Mouse (Mus musculus): ENCODE measurements around the gene Ubxn6. TPM values are rescaled to one million over a fixed set of nuclear protein-coding genes. Genes with fewer than 3 reads are reported as not detected.

Ubxn6 gene
- polyA plus RNA-seq, 1 experiment from 2014 or later: 62.4 TPM

DNA sequence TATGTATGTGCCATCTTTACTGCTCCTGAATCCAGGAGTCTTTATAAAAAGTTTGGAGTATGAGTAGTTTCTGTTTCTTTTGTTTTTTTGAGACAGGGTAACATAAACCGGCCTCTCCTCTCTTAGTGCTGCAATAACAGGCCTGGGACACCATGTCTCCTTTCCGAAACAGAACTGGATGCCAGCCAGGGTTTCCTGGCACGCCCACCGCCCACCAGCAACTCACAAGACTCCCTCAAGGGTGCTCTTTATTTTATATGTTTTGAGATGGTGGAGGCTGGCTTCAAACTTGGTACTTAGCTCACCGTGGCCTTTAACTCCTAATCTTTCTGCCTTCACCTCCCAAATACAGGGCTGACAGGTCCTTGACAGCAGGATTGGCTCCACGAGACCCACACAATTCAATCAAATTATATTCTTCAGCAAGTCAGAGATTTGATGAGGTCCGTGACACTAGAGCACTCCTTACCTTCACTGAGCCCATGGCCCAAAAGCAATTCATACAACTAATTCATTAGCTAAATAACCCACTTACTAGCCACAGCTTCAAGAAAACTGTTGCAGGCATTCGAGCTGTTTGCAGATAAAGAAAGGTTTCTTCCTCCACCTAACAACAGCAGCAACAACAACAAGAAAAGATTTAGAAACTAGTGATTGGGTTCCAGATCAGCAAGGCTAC lies 36.1 kb downstream of the Ubxn6 start:
- Histone ChIP-seq H3K27me3 (no peaks in the 10 kb centered on the region), H3K4me3 (no peak overlapping the region), H3K4me2 (replicated peaks) (no peak overlapping the region)

DNA sequence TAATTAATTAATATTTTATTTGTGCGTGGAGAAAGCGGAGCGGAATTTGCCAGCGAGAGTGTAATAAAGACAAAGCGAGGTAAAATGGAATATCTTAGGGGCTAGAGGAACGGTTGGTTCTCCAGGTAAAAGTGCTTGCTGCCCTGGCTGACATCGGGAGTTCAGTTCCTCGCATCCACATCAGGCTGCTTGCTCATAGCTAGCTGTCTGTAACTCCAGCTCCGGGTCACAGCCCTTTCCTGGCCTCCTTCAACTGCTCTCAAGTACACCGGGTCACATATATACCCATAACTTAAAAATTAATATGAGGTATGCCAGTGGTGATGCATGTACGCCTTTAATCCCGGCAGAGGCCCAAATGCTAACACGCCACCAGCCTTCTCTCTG lies 37.9 kb downstream of the Ubxn6 start:
- Histone ChIP-seq H3K36me3 (peaks cover 14% of the 10 kb centered on the region), H3K4me1 (peaks cover 37% of the 10 kb centered on the region), H3K9me3 (replicated peaks) (no peaks in the 10 kb centered on the region), H3K4me2 (replicated peaks) (peak overlapping the region; percentile 35), H3K27ac (no peak overlapping the region; the same call in 1 of the 2 replicates), H3K9ac (0 out of 2 replicates have a peak overlapping the region, but pooled peaks have one; percentile 28), H3K27me3 (no peaks in the 10 kb centered on the region), H3K4me3 (peak overlapping the region; percentile 57; the same call in 1 of the 2 replicates)
- peak; percentile 41 for ATAC-seq (ENCODE audit: low FRiP score)
- 40% methylated on average over 13 of the region's 13 CpGs for WGBS

More for the DNA sequence above, 36.1 kb downstream of the Ubxn6 start:
- no peak overlapping the region for H3K27ac ChIP-seq
- H3K4me1 ChIP-seq: peaks cover 31% of the 10 kb centered on the region
- 86% methylated on average over 8 of the region's 8 CpGs for WGBS
- no peak for ATAC-seq (ENCODE audit: low FRiP score)
- H3K36me3 ChIP-seq: peaks cover 12% of the 10 kb centered on the region
- no peaks in the 10 kb centered on the region for H3K9me3 ChIP-seq (replicated peaks)
- H3K9ac ChIP-seq: no peak overlapping the region

DNA sequence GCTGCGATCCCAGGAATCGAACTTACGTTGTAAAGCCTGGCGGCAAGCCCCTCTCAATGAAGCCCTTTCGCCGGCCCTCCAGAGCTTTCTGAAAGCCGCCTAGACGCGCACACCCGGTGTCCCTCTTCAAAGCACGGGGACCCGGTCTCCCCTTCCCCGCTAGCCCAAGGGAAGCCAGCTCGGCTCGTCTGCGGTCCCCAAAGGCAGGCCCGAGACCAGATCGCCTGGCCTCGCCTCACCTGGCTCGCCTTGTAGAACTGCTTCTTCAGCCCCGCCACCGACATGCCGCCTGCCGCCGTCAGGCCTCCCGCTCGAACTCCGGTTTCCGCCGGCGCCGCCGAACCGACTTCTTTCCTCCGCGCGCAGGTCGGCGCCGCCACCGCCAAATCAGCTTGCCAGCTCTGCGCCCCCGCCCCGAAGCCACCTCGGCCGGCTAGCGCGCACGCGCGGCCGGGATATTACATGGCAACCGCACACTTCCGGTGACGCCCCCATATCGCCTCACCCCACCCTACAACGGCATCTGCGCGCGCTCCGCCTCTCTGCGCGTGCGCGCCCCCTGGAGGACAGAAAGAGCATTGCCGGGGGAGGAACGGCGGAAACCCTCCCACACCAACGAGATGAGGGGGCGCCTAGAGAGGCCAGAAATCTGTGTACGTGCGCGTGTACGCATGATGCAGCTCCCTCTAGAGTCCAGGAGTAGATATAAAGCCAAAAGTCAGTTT lies 38.5 kb downstream of the Ubxn6 start, which contains the start of gene Sh3gl1:
TSS of gene Sh3gl1 (minus strand) at position 460 of the 725 bp plus-strand sequence.
- under 1% methylated on average over 73 of the region's 74 CpGs for WGBS
- H3K27ac ChIP-seq: peak within 1 kb of the TSS; percentile 87

DNA sequence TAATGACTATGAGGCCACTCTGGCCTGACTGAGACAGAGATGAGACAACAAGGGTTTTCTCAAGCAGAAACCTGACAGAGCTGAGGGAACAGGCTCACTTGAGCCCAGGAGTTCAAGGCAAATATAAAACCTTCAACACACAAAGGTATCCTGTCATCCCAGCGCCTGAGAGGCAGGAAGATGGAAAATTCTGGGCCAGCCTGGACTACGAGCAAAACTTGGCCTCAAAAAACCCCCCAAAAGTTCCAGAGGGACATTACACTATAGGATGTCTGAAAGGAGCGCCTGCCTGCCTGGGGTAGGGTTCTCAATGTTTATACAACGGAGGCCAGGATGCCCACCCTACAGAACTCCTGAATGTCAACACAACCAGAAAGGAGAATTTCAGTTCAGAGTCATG lies 39.6 kb downstream of the Ubxn6 start:
- H3K4me3 ChIP-seq: peak overlapping the region; percentile 57
- H3K36me3 ChIP-seq: peaks cover 19% of the 10 kb centered on the region
- no peak for ATAC-seq (ENCODE audit: low FRiP score)
- H3K9ac ChIP-seq: peak overlapping the region; percentile 77
- peak overlapping the region; percentile 64 for H3K4me2 ChIP-seq (replicated peaks)
- peaks cover 24% of the 10 kb centered on the region for H3K4me1 ChIP-seq
- no peaks in the 10 kb centered on the region for H3K9me3 ChIP-seq (replicated peaks)
- WGBS: 87% methylated on average over 4 of the region's 4 CpGs
- no peaks in the 10 kb centered on the region for H3K27me3 ChIP-seq
- H3K27ac ChIP-seq: 0 out of 2 replicates have a peak overlapping the region, but pooled peaks have one; percentile 18

More for the DNA sequence above, 38.5 kb downstream of the Ubxn6 start, which contains the start of gene Sh3gl1:
- Histone ChIP-seq H3K27me3 (no peaks in the 10 kb centered on the region), H3K9me3 (replicated peaks) (no peaks in the 10 kb centered on the region), H3K4me2 (replicated peaks) (peak within 1 kb of the TSS; percentile 64), H3K4me3 (peak within 1 kb of the TSS; percentile 57), H3K9ac (peak within 1 kb of the TSS; percentile 77), H3K36me3 (peaks cover 14% of the 10 kb centered on the region), H3K4me1 (peaks cover 33% of the 10 kb centered on the region)
- ATAC-seq (ENCODE audit: low FRiP score): peak; percentile 92

DNA sequence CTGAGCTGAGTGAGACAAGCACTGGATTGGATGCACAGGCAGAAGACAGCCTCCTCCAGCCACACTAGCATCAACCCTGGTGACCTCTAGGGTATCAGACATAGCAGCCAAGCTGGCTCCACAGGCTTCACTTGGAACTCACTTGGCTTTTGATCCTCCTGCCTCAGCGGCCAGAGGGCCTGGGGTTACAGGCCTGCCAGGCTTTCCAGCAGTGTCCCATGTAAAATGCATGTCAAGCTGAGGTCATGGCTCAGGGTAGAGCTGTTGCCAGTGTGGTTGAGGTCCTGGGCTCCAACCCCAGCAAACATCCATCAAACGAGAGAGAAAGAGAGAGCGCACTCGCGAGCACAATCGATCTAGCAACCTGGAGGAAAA lies 40.1 kb downstream of the Ubxn6 start:
- Histone ChIP-seq H3K36me3 (peaks cover 23% of the 10 kb centered on the region), H3K27ac (no peak overlapping the region), H3K9ac (peak overlapping the region; percentile 77), H3K27me3 (no peaks in the 10 kb centered on the region), H3K4me1 (peaks cover 24% of the 10 kb centered on the region), H3K4me3 (peak overlapping the region; percentile 57), H3K4me2 (replicated peaks) (peak overlapping the region; percentile 64; the same call in 1 of the 2 replicates), H3K9me3 (replicated peaks) (no peaks in the 10 kb centered on the region)
- ATAC-seq (ENCODE audit: low FRiP score): no peak
- 89% methylated on average over 6 of the region's 6 CpGs for WGBS

DNA sequence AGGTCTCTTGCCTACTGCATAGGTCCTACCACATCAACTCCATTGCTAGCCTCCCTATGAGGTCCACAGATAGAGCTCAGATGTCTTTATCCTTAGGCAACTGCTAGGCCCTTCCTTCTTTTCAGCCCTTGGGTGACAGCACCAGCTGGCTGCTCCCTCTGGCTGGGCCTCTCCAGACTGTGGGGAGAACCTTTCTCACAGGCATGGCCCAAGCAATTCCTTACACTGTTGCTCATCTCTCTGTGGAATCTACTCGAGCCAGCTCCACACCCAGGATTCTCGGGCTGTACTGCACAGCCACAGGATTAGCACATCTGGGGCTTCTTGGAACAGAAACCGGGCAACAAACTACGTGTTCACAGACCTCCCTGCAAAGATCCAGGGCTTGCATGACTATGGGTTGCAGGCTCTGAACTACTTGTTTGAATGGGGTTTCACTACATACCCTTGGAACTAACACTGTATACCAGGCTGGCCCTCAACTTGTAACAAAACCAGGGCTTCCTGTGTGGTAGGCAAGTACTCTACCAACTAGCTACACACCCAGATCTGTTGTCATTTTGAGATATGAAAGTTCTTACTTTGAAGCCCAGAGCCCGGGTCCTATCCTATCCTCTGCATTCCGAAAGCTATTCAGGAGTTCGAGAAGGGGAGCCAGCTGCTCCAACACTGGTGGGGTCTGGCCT lies 40.6 kb downstream of the Ubxn6 start:
- ATAC-seq (ENCODE audit: low FRiP score): no peak
- Histone ChIP-seq H3K4me3 (0 out of 2 replicates have a peak overlapping the region, but pooled peaks have one; percentile 57), H3K27me3 (no peaks in the 10 kb centered on the region), H3K9me3 (replicated peaks) (no peaks in the 10 kb centered on the region), H3K4me1 (peaks cover 24% of the 10 kb centered on the region), H3K36me3 (peaks cover 26% of the 10 kb centered on the region), H3K9ac (peak overlapping the region; percentile 77; the same call in 1 of the 2 replicates), H3K4me2 (replicated peaks) (peak overlapping the region; percentile 64; the same call in 1 of the 2 replicates), H3K27ac (no peak overlapping the region)
- WGBS: 94% methylated on average over 7 of the region's 7 CpGs

DNA sequence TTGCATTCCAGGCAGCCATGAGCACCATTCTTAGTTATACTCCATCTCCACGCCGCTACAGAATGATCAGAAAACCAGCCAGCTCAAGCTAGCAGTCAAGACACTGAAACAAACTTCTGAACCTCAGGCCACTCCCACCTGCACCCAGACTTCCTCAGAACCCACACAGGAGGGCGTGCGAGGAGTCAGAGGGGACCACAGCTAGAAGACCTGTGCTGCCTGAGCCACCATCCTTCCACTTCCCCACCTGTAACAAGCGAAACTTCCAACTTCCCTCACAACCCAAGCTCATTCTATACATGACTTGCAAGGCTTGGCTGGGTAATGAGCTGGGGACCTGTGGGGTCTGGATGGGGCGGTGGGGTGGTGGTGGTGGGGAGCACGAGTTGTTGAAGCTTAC lies 42.0 kb downstream of the Ubxn6 start:
- H3K4me3 ChIP-seq: no peak overlapping the region
- no peak overlapping the region for H3K4me2 ChIP-seq (replicated peaks)
- H3K9me3 ChIP-seq (replicated peaks): no peaks in the 10 kb centered on the region
- H3K36me3 ChIP-seq: peaks cover 36% of the 10 kb centered on the region
- H3K9ac ChIP-seq: no peak overlapping the region
- 77% methylated on average over 7 of the region's 7 CpGs for WGBS
- no peak for ATAC-seq (ENCODE audit: low FRiP score)
- H3K27ac ChIP-seq: no peak overlapping the region
- peaks cover 24% of the 10 kb centered on the region for H3K4me1 ChIP-seq
- no peaks in the 10 kb centered on the region for H3K27me3 ChIP-seq

DNA sequence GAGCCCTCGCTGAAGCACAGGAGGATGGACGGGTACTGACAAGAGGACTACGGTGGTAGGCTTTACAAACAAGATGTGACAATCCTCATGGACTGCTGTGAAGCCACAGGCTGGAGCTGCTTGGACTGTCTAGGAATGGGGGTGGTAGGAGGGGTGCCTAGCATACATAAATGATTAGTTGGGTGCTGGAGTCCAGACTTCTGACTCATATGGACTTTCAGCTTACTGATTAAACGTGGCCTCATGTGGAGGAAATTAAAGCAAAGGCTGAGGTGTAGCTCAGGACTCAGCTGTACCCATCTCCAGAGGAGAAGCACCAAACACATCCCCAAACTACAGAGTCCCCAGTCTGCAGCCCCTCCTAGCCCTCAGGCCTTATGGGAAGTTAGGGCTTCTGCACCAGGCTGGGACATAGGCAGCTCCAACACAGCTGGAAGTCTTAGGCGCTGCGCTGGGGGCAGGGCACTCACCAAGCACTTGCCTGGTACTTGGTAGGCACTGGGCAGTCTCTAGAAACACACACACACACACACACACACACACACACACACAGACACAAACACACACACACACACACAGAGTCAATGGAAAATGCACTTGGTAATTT lies 42.6 kb downstream of the Ubxn6 start:
- peaks cover 41% of the 10 kb centered on the region for H3K36me3 ChIP-seq
- no peak for ATAC-seq (ENCODE audit: low FRiP score)
- H3K4me1 ChIP-seq: peaks cover 24% of the 10 kb centered on the region
- H3K27me3 ChIP-seq: no peaks in the 10 kb centered on the region
- H3K9ac ChIP-seq: no peak overlapping the region
- WGBS: 71% methylated on average over 6 of the region's 6 CpGs
- H3K4me2 ChIP-seq (replicated peaks): no peak overlapping the region
- H3K27ac ChIP-seq: no peak overlapping the region
- no peak overlapping the region for H3K4me3 ChIP-seq
- H3K9me3 ChIP-seq (replicated peaks): no peaks in the 10 kb centered on the region

DNA sequence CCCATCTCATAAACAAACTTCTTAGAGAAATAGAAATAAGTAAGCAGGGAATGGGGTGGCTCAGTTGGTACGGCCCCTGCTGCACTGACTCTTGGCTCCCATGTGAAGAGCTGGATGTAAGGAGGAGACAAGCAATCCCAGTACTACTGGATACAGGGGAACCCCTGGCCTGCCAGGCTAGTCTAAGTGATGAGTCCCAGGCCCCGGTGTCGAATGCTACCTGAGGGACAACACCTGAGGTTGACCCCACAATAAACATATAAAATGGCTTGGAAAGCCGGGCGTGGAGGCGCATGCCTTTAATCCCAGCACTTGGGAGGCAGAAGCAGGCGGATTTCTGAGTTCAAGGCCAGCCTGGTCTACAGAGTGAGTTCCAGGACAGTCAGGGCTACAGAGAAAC lies 43.4 kb downstream of the Ubxn6 start:
- Histone ChIP-seq H3K9me3 (replicated peaks) (no peaks in the 10 kb centered on the region), H3K4me1 (peaks cover 22% of the 10 kb centered on the region), H3K4me3 (no peak overlapping the region), H3K27ac (no peak overlapping the region), H3K4me2 (replicated peaks) (no peak overlapping the region), H3K9ac (no peak overlapping the region), H3K36me3 (peaks cover 42% of the 10 kb centered on the region), H3K27me3 (no peaks in the 10 kb centered on the region)
- 89% methylated on average over 7 of the region's 7 CpGs for WGBS
- no peak for ATAC-seq (ENCODE audit: low FRiP score)

DNA sequence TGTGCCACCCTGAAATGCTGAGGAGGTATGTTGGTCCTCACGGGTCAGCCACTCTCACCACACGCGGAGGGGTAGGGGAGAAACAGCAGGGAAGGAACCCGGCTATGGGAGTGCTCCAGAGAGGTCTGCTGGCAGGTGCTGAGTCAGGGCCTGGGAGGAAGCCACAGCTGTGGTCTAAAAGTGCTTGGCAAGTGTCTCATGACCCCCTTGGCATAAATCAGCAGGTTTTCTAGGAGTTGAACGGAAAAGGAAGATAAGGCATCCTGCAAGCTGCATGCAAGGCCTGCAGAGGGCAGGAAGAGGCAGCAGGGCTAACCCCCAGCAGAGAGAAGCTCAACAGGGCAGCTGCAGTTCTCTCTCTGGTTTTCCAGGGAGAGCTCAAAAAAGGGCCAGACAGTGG lies 43.9 kb downstream of the Ubxn6 start:
- WGBS: 64% methylated on average over 5 of the region's 5 CpGs
- Histone ChIP-seq H3K9me3 (replicated peaks) (no peaks in the 10 kb centered on the region), H3K36me3 (peaks cover 42% of the 10 kb centered on the region), H3K27me3 (no peaks in the 10 kb centered on the region), H3K4me3 (no peak overlapping the region), H3K9ac (no peak overlapping the region), H3K27ac (no peak overlapping the region), H3K4me2 (replicated peaks) (no peak overlapping the region), H3K4me1 (peaks cover 22% of the 10 kb centered on the region)
- ATAC-seq (ENCODE audit: low FRiP score): no peak

DNA sequence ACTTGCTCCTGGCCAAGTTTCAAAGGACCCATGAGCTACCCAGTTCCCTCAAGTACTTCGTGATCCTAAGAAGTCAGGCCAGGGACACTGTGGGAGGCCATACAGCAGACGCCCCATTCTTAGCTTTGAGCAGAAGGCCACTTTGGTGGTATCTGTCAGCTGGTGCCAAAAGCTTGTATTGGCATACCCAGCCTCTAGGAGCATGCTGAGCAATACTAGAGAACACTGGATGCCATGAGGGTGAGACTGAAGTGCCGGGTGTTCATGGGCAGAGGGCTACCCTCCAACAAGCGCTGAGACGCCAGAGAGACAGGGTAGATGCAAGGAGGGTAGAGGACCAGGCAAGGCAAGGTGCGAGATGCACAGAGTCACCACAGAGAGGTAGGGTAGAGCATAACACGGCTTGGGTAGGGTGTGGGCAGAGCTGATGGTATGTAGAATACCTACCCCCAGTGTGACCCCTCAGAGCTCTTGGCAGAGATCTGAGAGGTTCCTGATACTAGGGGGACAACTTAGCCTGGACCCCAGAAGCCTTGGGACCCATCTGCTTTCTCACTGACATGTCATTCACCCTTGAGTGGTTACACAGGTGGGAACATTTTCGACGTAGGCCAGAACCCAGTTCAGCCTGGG lies 44.5 kb downstream of the Ubxn6 start:
- Histone ChIP-seq H3K9me3 (replicated peaks) (no peaks in the 10 kb centered on the region), H3K4me1 (peaks cover 18% of the 10 kb centered on the region), H3K4me2 (replicated peaks) (no peak overlapping the region), H3K36me3 (peaks cover 42% of the 10 kb centered on the region), H3K27me3 (no peaks in the 10 kb centered on the region), H3K27ac (no peak overlapping the region), H3K9ac (no peak overlapping the region), H3K4me3 (no peak overlapping the region)
- ATAC-seq (ENCODE audit: low FRiP score): no peak
- WGBS: 91% methylated on average over 9 of the region's 9 CpGs

Measured in hindbrain, embryonic 12.5 days (tissue).